Mouse (Mus musculus): ENCODE data around the gene 1700025G04Rik.

Gene 1700025G04Rik

DNA sequence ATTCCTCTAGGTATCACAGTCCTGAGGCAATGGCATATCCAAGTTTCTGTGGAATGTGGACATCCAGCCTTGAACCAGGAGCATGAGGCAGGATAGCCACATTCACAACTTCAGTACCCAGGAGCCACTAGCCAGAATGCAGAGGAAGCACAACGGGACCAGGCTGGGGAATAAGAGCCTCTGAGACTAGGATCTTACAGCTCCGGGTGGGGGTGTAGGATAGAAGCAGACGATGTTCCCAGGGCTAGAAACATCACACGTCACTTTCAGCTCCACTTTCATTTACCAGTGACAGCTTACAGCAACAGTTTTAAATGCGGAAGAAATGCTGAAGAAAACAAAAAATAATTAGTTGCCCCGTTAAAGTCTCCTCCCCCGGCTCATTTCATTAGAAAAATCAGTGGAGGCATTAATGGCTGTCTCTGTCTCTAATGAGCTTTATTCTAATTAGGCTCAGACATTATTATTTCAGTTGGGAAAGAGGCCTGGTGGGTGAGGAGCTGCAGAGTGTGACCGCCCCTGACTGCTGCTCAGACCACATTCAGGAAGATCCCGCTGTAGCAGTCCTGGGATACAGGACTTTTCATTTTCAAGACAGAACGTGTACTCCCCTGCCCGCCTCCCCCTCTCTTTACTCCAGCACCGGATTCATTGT, 189.1 kb downstream of the 1700025G04Rik start:
- no peak for DNase-seq (ENCODE audit: low spot score in 2 of 2)

DNA sequence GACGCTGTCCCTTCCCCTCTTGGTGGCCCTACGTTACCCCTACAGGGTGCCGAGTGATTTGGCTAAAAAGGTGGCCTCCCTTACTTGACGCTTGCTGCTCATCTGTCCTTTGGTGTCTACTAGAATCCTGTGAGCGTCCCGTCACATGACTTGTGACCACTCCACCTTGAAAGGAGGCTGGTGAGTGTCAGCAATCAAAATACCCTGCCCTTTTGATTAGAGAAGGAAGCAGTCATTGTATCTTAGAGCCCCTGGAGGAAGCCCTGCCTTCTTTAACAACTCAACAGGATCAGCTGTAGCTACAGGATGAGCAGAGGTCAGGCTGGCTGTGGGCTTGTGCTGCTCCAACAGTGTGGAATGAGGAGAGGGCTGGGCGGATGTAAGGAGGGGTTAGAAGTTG, 190.0 kb downstream of the 1700025G04Rik start:
- no peak for DNase-seq (ENCODE audit: low spot score in 2 of 2)

- no peak for DNase-seq (ENCODE audit: low spot score in 2 of 2)
Observed at GRCm38 (mm10) chr1:151895406-151895805, 194.5 kb downstream of the 1700025G04Rik start.

- no peak for DNase-seq (ENCODE audit: low spot score in 2 of 2)
Observed at GRCm38 (mm10) chr1:151893976-151894375, 195.9 kb downstream of the 1700025G04Rik start.

- no peak for DNase-seq (ENCODE audit: low spot score in 2 of 2)
Observed at GRCm38 (mm10) chr1:151892008-151892407, 197.9 kb downstream of the 1700025G04Rik start.

DNA sequence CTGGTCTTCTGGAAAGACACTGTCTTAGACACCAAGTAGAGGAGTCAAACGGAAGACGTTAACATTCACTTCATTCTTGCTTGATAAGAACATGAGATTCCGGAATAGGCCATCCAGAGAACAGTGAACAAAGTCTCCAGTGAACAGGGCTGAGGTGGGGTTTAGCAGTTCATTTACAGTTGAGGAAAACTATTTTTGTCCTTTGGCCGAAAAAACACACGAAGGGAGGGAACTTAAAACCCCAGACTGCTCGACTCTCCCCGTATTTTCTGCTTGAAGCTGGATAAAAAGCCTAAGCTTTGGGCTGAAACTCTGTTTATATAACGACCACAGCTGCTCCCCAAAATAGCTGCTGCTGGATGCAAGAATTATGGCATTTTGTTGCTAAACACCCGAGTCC, 198.7 kb downstream of the 1700025G04Rik start:
- DNase-seq (ENCODE audit: low spot score in 2 of 2) = no peak

DNA sequence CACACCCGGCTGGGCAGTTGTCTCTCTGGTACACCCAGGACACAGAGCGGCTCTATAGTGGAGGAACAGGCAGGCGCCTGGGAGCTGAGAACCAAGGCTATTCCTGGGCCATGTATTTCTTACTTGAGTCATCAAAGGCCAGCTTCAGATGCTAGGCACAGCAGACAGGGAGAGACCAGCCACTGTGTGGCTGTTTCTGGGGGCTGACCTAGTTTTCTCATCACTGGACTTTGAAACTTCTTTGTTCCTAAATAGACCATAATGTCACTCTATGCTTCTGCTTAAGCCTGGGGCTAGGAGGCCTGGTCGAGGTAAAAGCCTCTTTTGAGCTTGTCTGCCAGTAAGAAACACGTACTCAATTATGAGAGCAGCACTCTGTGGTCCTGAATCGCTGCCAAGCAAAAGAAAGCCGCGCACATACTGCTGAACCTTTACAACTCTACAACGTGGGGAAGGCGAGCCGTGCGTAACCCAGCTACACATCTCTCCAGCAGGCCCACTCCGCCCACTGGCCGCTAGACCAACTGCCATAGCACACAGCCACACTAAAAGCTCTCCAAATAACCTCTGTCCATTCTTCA, 199.8 kb downstream of the 1700025G04Rik start:
- no peak for DNase-seq (ENCODE audit: low spot score in 2 of 2)

- no peak for DNase-seq (ENCODE audit: low spot score in 2 of 2)
Observed at GRCm38 (mm10) chr1:151887631-151888030, 202.3 kb downstream of the 1700025G04Rik start.

- no peak for DNase-seq (ENCODE audit: low spot score in 2 of 2)
Observed at GRCm38 (mm10) chr1:151887126-151887525, 202.8 kb downstream of the 1700025G04Rik start.

DNA sequence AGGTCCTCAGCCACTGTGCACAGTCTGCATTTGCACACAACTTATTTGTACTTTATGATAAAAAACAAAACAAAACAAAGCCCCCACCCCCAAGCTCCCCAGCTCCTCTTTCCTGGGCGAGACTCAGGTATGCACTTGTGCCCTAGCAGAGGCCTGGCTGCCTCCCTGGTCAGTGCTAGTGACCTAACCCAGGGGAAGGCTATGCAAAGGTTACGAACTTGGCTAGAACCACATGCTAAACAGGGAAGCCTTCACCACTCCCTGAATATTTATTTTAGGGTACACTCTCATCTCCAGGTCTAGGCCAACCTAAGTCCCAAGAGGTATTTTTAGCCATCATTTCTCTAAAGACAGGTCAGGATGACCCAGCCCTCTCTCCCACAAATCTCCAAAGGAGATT, 203.8 kb downstream of the 1700025G04Rik start:
- DNase-seq (ENCODE audit: low spot score in 2 of 2) = no peak

GRCm38 (mm10) chr1:151881253-151881652, 208.7 kb downstream of the 1700025G04Rik start:
- no peak for DNase-seq (ENCODE audit: low spot score in 2 of 2)

DNA sequence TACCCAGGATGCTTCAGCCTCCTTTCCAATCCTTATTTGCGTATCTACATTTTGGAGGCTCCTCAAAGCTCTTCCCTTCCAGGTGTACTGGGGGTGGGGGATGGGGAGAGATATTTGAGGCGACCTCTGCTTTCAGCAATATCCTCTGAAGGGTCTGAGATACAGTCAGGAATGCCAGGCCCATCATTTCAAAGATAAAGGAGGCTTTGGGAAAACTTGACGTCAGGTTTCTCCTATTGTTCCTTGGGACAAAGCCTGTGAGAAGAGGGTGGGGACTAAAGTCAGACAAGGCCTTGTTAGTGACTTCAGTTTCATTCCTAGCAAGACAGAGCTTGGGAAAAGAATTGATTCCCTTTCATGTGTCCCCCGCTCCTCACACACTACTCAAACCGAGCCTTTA, 209.2 kb downstream of the 1700025G04Rik start:
- DNase-seq (ENCODE audit: low spot score in 2 of 2) = no peak

DNA sequence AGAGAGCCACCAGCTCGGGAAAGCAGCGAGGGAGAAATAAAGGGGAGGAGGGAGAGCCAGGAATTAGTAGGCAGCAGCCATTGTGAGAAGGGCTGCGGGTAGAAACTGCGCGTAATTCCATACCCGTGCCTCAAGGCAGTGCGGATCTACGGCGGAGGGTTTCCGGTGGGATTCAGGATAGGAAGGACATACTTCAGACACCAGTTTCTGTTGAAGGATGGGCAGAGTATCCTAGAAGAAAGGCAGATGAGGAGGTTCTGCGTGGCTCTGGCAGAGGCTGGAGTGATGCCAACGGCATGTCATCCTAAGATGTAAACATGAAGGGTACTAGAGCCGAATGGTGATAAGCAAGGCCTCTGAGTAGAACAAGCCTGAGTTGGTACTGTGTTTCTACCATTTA, 210.0 kb downstream of the 1700025G04Rik start:
- no peak for DNase-seq (ENCODE audit: low spot score in 2 of 2)

DNA sequence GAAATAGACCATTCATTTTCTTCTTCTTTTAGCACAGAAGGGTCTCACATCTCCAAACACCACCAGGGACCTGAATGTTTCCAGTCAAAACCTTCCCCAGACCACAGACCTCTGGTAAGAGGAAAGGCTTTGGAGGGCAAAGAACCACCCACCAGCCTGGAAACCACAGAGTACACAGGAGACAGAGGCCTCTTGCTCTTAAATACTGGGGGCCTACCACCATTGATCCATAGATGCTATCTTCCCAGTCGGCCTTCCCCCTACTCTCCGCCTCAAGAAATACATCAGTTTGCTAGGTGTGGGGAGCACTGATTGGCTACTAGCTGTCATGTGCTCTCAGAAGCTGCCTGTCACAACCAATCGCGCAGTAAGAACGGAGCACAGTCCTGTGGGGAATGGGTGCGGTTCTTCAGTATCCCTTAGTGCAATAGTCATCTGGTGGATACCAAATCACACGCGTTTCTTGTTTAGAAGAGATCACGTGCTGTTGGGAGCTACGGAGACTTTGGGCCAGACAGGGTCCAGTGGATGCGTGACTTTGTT, 210.5 kb downstream of the 1700025G04Rik start:
- DNase-seq (ENCODE audit: low spot score in 2 of 2) = no peak

- DNase-seq (ENCODE audit: low spot score in 2 of 2) = no peak
Observed at GRCm38 (mm10) chr1:151878411-151878810, 211.5 kb downstream of the 1700025G04Rik start.

- DNase-seq (ENCODE audit: low spot score in 2 of 2) = no peak
Observed at GRCm38 (mm10) chr1:151872971-151873370, 217.0 kb downstream of the 1700025G04Rik start.

DNA sequence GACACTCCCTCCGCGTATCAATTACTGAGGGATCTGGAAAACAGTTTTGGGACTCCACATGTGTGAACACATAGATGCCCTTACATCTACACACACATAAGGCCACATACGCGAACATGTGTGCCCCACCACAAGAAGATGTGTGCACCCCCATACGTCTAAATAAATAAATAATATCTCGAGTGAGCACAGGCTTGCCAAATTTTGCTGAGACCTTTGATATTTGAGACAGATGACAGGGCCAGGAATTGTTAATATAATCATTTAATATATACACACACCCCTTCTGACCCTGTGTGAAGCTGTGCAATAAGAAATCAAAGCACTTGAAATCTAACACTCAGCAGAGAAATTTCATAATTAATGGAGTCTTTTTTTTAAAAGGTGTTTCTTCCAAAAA, 225.6 kb downstream of the 1700025G04Rik start:
- no peak for DNase-seq (ENCODE audit: low spot score in 2 of 2)

- DNase-seq (ENCODE audit: low spot score in 2 of 2) = no peak
Observed at GRCm38 (mm10) chr1:151863797-151864147, 226.2 kb downstream of the 1700025G04Rik start.

DNA sequence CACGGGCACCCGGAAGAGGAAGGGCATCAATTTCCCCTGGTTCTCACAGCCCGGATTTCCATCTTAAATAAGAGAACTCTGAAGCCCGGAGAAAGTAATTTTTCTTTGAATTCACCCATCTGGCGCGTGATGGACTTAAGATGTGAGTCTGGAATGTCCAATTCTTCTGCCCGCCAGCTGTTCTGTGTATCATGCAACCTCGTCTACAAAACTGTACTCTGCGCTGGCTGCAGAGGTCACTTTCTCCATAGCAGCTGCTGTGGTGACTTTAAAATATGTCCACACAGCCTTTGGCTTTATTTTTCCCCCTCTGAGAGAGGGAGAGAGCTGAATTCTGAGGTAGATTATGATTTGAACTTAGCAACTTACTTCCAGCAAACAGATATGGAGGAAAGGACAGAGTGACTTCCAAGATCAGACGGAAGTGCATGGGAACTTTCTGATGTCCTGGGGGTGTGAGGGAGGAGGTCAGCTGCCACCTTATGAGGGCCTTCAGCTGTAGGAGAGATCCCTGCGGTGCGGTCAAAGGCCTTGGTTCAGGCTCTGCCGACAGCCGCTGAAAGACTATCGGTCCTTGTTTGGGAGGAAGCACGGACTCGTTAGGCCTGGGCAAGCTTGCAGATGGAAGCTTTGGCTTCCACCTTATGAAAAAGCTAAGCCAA, 226.7 kb downstream of the 1700025G04Rik start:
- DNase-seq (ENCODE audit: low spot score in 2 of 2) = no peak

- no peak for DNase-seq (ENCODE audit: low spot score in 2 of 2)
Observed at GRCm38 (mm10) chr1:151862109-151862508, 227.8 kb downstream of the 1700025G04Rik start.

DNA sequence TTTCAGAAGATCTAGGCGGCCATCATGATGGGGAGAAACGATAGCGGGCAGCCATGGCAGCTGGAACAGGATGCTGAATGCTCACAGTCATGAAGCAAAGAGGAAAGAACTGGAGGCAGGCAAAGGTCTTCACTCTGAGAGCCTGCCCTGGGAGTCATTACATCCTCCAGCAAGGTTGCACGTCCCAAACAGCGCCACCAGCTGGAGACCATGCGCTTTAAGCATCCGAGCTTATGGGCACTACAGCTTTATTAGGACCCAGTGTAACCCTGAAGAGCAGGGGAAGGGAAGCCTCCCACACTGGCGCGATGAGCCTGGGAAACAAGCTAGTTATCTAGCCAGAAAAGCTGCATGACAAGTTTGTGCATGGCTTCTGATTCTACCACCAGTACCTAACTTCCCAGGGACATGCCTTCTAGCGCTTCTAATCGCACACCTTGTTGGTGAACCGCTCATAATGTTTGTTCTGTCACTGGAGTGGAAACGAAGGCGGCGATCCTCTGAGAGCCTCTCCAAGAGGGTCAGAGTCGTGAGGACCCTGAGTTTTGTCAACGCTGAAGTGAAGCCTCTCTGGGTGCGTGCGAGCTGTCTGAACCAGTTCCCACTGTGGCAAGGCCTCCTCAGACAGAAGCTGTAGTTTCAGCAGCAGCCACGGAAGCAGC, 228.5 kb downstream of the 1700025G04Rik start:
- no peak for DNase-seq (ENCODE audit: low spot score in 2 of 2)

DNA sequence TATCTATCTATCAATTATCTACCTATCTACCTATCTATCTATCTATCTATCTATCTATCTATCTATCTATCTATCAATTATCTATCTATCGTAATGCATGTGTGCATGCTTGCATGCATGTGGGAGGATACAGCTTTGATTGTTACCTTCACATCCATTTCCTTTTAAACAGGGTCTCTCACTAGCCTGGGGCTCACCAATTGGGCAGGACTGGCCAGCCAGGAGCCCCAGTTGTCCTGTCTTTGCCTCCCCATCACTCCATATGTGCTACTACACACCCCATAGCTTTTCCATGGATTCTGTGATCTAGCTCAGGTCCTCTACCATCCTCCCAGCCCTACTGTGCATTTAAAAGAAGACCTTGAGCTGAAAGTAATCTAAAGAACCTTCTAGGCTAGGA, 231.5 kb downstream of the 1700025G04Rik start:
- no peak for DNase-seq (ENCODE audit: low spot score in 2 of 2)
